Mouse (Mus musculus) cerebellum, postnatal 25 days (tissue): ENCODE measurements around the gene Zfp715.
"Not testable (repeated sequence)": the region's sequence is repeated elsewhere in the genome, so short reads cannot be mapped to it uniquely, and the experiment has no call there.

Experiments used
- DNase-seq, 2 experiments: peaks; one replicate each; pipeline ENCODE4 v3.0.0; 2021; ENCODE audit warnings: mixed read lengths in 2 of 2

Gene Zfp715

DNA sequence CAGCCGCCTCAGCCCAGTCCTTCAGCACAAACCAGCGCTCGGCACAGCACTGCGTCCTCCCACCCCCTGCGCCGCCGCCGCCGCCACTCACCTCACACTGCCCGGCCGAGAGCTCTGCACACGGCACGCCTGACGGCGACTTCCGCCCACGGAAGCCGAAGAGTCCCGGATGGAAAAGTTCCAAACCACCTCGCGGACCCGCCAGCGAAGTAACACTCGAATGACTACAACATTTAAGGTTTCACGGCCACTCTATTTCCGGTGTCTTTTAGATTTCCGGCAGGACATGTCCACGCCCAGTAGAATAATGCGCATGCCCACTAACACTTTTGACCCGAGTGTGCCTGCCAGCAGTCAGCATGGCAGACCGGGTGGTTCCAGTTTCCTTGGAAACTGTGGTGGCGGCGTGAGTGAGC is at the start of gene Zfp715:
TSS of gene Zfp715 (minus strand) at position 282 of the 416 bp plus-strand sequence.
- DNase-seq: peak; percentile 87 to 88

DNA sequence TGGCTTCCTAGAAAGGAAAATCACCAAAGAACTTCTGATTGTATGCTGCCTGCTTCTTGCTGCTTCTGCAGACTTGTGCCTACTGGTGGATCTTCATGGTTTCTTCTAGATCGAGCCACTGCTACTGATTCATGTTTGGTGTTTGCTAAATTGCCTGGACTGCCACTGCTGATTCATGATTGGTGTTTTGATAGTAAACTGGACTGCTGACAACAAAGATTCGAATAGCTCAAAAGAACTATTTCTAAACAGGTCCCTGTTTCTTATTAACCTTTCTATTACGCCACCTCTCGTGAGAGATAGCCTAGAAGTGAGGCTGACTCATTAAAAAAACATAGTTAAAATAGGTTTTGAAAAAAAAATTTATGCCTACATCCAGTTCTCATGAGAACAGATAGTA is 48.9 kb upstream of the Zfp715 start:
- no peak for DNase-seq

DNA sequence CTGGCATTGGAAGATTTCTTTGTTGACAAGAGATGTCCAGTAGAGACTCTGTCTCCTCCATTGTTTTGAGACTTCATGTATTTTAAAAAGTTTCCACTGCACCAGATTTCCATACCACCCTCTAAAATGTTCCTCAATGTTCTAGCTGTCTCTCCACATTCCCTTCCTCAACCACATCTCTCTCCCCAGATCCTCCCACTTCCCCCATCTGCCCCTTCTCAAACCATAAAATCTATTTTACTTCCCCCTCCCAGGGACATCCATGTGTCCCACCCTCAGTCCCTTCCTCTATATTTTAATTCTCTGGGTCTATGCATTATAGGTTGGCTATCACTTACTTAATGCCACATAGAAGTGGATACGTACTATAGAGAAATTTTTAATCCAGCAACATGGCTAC is 48.3 kb upstream of the Zfp715 start:
- no peak for DNase-seq

DNA sequence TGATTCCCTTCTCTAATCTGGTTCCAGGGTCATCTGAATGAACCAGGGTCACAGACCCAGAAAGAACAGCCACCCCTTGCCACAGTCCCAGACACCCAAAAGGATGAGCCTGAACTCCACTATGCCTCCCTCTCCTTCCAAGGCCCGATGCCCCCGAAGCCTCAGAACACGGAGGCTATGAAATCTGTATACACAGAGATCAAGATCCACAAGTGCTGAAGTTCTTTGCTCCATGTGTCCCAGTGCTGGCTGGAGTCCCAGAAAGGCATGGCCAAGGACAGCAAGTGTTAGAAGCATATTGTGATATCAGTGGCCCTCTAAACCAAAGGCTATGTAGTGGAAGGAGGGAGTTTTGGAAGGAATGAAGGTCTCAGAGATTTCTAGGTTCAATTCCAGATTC is 45.5 kb upstream of the Zfp715 start:
- no peak for DNase-seq

DNA sequence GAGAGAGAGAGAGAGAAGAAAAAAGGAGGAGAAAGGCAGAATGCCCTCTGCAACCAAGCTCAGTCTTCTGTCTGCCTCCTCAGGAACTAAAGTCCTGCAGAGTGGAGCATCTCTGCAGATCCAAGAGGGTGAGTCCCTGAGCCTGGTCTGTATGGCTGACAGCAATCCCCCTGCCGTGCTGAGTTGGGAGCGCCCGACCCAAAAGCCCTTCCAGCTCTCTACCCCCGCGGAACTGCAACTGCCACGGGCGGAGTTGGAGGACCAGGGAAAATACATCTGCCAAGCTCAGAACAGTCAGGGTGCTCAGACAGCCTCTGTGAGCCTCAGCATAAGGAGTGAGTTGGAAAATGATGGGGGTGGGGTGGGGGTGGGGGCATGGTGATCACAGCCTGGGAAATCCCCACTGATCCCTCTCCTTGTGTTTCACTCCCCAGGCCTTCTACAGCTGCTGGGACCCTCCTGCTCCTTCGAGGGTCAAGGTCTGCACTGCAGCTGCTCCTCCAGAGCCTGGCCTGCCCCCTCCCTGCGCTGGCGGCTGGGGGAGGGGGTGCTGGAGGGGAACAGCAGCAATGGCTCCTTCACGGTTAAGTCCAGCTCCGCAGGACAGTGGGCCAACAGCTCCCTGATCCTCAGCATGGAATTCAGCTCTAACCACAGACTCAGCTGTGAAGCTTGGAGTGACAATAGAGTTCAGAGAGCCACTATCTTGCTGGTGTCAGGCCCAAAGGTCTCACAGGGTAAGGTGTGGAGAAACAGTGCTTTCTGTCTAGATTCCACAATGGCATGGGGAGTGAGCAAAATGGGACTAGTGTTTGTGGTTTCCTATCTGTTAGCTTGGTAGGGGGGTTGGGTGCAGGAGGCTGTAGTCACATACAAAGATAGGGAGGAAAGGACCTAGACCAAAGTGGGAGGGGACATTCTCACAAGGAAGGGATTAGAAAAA is 42.1 kb upstream of the Zfp715 start:
- DNase-seq: no peak

DNA sequence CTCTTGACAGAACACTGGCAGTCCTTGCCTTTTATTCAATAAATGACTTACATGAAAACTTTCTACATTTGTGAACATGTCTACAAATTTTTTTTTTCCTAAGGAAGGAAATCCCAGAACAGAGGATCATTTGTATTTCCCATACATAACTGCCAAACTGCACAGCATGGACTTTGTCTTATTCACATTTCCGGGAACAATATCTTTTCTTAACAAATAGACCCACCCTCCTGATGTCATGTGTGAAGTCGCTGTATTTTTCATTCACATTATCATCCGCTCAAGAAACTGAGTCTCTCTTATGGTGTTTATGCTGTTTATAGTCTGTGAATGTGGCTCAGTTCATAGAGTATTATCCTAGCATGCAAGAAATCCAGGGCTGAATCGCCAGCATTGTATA is 40.7 kb upstream of the Zfp715 start:
- no peak for DNase-seq

DNA sequence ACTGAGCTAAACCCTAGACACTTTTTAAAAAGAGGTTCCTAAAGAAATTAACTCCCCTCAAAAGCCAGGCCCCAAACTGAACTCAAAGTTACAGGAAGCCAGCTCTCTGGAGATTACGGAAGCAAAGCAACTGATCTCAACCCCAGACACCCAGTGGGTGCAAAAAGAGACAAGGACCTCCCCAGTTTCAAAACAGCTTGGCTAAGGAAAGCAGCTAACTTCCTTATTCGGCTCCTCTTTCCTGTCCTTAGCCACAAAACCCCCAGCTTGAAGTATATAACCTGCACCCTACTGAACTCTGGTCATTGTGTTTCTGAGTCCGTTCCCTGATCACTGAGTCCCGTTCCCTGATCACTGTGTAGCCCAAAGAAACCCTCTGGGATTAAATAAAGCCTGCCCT is 40.0 kb upstream of the Zfp715 start:
- DNase-seq: no peak

DNA sequence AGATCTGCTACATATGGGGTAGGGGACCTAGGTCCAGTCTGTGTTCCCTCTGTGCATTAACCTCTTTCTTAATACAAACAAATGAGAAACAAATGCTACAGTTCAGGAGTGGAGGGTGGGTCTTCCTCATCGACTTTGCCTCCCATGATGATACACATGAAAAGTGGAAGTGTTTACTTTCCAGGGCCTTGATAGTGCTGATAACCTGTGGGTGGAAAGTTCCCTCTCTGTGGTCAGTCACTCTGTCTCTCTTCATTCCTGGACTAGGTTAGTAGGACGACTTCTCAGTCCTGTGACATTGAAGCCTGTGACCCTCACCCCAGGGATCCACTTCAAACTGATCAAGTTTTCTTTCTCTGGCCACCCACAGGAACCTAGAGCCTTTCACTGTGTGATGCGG is 38.1 kb upstream of the Zfp715 start, which contains the start of gene Siglecf:
TSS of gene Siglecf (plus strand) at position 188 of the 400 bp plus-strand sequence.
- DNase-seq: no peak

DNA sequence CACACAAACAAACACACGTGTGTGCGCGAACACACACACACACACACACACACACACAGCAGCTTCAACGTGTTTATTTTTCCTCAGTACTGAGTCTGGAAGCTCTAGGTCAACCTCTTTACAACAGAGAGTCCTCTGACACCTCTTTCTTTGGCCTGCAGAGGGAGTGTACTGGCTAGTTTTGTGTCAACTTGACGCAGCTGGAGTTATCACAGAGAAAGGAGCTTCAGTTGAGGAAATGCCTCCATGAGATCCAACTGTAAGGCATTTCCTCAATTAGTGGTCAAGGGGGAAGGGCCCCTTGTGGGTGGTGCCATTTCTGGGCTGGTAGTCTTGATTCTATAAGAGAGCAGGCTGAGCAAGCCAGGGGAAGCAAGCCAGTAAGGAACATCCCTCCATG is 36.5 kb upstream of the Zfp715 start:
- not testable (repeated sequence) for DNase-seq

DNA sequence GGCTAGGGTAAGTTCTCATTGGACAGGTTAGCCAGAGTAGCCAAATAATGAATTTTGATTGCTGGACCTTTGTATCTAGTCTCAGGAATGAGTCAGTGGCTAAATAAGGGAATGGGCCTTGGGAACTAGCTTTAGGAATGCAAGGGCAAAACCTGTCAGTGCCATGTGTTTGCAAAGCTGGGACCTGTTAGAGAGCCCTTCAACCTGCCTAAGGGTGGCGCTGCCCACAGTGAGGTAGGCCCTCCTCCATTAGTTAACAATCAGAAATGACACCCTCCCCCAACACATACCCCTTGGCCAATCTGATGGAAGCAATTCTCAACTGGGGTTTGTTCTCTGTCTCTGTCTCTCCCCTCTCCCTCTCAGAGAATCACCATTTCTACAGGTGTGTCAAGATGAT is 33.5 kb upstream of the Zfp715 start:
- no peak for DNase-seq

DNA sequence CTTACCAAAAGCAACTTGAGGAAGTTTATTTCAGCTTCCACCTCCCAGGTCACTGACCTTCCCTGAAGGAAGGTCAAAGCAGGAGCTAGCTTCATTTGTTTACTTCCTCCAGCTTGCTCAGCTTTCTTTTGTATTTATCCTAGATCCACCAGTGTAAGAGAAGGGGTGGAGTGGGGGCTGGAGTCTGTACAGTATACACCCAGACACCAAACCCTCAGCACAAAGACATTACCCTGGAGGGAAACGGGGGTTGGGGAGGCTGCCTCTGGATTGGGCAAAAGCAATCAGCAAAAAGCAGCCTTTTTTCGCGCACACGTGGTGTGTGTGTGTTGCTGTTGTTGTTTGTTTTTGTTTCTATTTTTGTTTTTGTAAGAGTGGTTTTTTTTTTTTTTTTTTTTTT is 33.1 kb upstream of the Zfp715 start:
- DNase-seq: no peak

DNA sequence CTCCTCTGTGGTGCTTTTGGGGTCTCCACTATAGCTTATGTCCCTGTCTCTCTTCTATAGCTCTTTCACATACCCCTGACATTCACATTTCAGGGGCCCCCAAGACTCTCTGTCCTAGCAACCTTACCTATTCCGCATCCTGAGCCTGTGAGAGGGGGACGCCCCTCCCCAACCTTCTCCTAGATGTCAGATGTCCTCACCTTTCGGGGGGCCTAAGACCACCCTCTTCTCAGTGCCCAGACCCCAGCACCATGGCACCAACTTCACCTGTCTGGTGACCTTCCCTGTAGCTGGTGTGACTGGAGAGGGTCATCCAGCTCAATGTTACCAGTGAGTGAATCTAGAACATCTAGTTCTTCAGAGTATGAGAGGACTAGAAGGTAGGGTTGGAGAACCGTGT is 31.4 kb upstream of the Zfp715 start:
- DNase-seq: no peak

DNA sequence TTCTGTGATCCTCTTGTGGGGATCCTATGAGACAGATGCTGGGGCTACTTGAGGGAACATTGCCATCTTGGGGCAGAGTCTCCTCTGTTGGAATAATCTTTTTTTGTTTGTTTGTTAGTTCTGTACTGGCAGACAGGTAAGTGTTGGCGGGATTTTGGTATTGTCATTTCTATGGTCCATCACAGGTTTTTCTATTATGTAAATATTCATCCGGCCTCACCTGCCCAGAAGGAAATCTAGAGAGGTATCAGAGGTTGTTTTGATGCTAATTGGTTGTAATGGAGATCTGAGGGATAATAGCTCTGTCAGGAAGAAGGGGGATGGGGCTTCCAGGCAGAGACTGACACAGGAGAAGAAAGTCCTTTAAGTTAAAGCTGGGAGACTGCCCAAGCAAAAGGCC is 30.9 kb upstream of the Zfp715 start:
- DNase-seq: no peak

DNA sequence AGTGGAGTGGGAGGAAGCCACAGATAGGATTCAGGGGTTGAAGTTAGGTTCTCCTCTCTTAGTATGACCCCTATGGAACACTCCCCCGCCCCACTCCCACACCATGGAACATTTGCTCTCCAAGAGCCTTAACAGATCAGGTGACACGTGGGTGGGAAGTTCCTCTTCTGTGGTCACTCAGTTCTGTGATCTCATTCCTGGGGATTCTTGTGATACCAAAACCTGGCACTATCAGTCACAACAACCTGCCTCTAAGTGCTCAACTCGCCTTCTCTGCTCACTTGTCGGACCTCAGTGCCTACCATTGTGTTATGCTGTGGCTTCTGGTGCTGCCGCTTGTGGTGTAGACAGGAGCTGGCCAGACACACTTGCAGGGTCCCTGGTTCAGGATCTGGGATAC is 30.1 kb upstream of the Zfp715 start:
- no peak for DNase-seq

DNA sequence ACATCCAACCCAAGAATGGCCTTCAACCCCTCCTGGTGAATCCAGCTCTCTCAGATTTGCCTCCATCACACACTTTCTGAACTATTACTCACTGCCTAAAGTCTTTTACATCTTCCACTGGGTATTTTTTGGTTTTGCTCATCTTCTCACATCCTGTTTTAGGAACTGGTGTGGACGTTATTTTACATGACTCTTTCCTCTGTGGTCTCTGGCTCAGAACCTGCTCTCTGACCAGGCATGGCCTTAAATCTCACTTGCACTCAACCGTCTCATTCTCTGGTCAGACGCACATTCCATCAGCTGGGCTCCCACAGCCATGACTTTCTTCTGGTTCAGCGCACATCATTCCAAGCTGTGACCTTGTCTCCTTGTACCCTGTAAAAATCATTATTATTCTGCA is 27.7 kb upstream of the Zfp715 start:
- no peak for DNase-seq

DNA sequence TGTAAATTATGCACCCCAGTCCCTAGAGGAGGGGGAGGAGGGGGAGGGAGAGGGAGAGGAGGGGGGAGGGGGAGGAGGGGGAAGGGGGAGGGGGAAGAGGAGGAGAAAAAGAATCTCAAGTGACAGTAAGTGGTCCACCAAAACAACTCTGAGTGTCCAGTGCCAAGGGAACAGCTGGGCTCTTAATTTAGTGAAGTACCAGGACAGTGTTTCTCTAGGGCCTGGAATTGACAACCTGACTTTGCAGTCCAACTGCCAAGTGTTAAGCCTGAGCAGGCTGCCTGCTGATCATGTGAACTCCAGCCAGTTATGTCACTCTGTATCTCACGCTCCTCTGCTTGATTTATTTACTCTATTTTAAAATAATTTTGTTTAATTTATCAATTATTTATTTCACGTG is 20.8 kb upstream of the Zfp715 start:
- DNase-seq: no peak

DNA sequence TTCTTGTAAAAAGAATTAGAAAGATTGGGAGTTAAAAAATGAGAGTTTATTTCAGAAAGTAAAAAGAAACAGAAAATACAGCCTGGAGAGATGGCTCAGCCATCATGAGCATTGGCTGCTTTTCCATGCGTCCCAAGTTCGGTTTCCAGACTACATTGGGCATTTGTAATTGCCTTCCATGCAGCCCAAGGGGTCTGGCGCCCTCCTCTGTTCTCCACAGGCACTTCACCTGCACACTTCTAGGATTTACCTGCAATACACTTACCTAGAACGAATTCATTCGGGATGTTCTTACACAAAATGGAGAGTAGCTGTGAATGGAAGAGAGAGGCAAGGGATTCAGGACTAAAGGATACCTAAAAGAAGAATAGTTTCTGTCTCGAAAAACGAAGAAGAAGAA is 20.1 kb upstream of the Zfp715 start:
- DNase-seq: peak; percentile 39 to 64

DNA sequence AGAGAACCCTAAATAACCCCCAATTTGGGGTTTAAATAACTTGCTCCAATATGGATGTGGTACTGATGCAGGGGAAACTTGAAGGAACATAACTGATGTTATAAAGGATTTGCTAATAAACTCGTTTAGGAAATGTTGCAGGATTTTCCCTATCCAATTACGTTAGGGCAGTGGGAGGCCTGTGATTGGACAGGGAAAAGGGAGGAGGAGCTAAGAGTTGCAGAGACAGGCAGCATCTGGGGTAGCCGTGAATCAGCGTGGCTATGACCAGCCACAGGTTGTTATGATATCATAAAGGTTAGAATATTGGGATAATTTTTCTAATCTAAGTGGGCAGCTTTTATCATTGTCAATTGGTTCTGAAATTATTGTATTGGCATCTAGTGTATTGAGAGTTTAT is 15.0 kb upstream of the Zfp715 start:
- no peak for DNase-seq

DNA sequence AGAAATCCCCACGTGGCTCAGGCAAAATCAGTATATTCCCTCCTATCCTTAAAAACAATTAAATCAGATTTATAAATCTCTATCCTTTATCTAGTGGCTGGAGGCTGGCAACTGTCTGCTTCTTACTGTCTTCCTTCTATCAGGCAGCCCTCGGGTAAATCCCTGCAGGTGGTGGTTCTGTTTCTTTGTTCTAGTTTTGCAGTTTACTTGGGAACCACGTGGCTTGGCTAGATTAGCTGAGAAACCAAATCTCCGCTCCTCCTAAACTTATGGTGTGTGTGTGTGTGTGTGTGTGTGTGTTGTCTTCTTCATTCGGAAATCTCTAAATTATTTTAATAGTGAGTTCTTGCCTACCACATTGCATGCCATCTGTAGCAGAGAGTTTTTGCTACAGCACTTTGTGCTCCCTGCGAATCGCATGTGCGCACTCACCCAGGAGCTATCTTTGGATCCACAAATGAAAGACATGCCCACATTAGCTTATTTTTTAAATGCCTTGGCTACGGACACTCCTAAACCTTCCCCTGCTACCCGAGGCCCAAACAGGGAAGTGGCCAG is 13.2 kb upstream of the Zfp715 start:
- DNase-seq: no peak

DNA sequence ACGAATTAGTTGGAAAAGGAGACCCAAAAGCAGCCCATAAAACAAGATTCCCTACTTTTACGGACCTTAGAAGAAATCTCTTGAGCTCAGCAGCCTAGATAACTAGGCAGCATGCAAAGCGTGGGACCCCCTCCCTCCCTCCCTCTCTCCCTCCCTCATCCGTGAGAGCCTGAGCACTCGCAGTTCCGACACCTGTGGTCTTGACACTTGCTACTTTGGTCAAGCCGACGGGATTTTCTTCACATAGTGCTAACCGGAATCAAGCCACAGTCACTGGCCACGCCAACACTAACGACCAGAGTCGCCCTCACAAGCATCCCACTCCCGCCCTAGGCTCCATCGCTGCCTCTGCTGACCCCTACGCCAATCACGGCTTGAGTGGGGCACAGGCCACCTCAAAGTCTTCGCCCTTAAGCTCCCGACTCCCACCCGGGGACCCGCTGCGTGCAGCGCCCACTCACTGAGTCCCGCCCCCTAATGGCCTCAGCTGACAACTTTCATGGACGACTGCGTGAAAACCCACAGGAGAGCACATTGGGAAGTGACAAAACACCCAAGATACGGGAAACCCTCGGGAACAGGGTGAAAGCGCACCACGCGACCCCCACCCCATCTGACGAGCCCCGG is 595 bp downstream of the Zfp715 start:
- DNase-seq: no peak

DNA sequence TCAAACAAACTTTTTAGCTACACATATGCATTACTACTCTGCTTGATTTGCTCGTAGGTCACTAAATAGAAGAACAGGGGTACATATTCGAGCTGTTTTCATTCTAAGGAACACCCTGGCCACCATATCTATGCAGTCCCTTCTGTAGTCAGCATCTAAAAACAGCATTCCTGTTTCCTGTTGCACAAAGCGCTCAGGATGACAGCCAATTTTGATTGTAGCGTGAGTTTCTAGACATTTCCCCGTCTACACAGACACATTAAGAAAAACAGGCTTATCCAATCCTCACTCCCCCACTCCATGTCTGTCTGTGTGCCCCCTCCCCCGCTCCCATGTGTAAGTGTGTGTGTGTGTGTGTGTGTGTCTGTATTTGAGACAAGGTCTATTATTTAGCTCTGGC is 1.5 kb downstream of the Zfp715 start:
- no peak for DNase-seq

DNA sequence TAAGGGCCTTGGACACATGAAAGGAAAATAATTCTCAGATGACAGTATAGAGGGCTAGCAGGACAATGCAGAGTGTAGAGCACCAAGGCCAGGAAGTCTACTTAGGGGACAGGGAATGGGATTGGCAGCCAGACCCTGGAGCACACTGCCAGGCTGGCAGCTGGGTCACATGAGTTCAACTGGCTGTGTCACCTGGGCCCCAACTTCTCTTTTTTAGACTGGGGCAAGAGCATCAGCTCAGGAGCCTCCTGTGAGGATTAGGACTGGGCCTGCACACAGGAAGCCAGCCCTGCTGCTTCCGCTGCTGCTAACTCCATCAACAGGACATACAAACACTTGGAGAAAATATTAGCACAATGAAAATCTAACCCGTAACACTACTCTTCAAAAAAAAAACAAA is 4.0 kb downstream of the Zfp715 start:
- no peak for DNase-seq

DNA sequence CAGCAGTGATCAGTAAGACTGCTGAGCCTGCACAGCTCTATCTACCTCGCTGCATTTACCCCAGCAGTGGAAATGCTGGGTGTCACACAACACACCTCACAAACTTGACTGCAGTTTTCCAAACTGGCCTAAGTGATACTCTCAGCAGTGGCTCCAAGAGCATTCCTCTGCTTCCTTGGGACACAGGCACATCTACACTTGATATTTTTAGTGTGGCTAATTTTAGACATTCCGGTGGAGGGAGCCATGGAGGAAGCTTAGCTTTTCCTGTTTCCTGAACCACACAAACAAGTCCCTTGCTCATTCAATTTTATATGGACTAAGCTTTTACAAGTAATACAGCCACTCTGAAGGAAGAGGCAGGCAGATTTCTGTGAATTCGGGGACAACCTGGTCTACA is 7.9 kb downstream of the Zfp715 start:
- DNase-seq: no peak

DNA sequence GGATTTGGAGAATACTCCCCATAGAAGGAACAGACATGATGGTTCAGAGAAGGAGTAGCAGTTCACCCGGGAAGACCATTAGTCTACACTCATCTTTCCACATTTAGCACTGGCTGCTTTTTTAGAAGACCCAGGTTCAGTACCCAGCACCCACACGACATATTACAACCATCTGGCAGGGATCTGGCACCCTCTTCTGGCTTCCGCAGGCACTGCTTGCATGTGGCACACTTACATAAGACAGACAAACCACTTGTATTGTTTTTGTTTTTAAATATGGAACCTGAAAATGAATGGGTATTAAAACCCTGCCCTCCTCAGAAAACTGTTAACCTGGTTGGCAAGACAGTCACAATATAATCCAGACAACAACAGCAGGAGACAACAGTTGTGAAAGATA is 21.6 kb downstream of the Zfp715 start:
- no peak for DNase-seq
